Mouse (Mus musculus): ENCODE results near the gene Cryl1.

Gene Cryl1

DNA sequence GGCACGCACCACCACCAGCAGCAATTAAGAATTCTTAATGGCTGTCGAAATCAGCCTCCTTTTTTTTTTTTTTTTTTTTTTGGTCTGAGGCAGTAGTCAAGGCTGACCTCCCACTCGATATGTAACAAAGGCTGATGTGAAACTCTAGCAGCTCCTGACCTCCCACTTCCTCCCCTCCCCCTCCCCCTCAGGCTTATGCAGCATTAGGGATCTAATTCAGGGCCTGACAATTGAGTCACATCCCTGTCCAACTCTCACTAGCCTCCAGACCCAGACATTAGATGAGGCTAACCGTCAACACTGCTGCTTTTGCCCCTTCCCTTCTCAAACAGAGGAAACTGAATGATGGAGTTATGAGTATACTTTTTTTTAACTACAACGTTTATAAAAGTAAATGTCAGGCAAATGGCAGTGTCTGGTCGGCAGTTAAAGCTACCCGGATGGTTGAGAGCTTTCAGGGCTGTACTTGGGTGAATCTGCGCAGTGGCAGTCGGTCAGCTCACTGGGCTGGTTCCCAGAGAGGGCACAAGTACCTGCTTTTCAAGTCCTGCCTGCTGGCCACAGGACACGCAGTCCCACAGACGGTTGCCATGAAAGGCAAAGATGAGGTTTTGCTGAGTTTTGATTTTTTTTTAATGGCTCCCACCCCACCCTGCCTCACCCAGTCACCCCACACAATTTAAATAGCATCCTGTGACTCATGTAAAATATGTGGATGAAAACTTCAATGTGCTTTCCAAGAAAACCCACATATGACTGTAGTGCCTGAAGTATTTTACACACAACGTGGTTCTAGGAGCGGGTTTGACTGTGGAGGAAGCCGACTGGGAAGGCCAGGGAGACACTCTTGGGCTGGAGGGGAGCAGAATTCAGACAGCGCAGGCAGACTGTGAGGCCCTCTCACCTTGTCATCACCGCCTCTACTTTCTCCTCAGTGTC lies 81.4 kb downstream of the Cryl1 start:
- DNase-seq = no peak

DNA sequence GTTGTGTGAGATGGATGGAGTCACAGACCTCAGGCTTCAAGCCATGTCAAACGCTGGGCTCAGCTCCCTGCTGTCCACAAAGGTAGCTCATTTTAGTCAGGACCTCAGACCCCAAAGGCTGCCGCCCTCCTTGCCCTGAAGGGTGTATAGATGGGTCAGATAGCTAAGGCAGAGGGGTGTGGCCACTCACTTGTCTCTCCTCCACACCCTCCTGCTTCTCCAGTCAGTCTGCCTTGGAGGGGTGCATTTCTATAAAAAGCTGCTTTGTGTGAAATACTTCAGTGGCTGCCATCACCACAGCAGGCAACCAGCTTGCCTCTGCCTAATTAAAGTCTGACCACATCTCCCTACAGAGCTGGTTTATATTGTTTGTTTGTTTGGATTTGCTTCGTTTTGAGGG lies 82.4 kb downstream of the Cryl1 start:
- DNase-seq = no peak

DNA sequence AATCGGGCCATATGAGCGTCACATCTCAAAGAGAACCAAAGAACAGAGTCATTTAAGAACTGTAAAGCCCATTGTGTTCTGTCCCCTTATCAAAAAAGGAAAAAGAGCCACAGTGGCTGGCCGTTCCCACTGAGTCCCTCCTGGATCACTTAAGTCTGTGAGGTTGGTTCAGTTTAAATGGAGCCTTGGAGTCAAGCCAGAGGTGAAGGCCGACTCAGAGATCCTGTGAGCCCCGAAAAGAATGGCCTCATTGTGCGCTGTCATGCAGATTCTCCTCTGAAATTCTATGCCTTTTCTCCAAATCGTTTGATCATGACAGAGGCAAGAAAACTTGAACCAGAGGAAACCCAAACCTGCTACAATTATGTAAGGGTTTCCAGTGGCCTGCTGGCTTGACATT lies 82.8 kb downstream of the Cryl1 start:
- no peak for DNase-seq

DNA sequence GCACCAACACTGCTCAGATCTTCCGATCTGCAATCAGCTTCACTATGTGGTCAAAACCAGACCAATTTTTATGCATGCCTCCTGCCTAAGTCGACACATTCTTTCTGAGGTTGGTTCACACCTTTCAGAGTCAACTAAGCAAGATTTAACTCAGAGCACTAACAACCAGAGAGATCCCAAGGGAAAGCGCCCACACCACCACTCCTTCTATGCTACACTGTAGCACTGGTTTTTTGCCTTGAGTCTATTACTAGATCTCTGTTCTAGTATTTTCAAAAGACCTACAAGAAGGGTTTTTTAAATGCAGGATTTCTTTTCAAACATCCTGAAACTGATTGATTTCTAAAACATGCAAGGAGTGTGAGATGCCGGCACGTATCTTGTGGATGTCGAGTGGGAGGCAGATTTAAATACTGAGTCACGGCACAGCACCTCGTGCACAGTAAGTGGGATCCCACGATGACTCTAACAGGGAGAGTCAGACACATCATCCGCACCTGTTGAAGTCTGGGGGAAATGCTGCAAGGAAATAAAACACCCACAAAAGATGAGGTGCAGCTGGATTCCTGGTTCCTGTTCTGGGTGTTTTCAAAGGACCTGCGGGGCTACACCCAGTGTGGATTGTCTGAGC lies 96.6 kb downstream of the Cryl1 start:
- no peak for DNase-seq

- no peak for DNase-seq
Measured at GRCm38 (mm10) chr14:57300530-57300929, 97.8 kb downstream of the Cryl1 start.

GRCm38 (mm10) chr14:57297672-57298071 lies 100.7 kb downstream of the Cryl1 start:
- DNase-seq = no peak

DNA sequence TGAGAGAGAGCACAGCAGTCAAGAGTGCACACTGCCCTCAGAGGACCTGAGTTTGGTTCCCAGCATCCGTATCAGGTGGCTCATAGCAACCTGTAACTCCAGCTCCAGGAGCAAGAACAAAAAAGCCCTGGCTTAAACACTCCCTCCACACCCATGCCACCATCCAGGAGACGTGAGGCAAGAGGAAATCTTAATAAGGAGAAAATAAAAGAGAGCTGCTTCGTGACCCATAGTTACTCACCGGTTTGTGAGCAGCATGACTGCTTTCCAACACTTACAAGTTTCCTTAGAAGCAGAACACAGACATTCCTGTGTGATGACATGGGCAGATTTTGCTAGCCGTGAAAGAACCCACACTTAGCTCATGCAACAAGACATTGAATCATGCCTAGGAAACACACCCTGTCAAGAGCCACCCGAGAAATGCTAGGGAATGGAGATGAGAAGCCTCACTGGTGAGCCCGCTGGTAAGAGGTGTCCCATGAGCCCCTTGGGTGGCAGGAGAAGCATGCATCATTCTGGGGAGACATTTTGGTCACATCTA lies 106.9 kb downstream of the Cryl1 start:
- no peak for DNase-seq

GRCm38 (mm10) chr14:57289105-57289504 lies 109.2 kb downstream of the Cryl1 start:
- DNase-seq = no peak

DNA sequence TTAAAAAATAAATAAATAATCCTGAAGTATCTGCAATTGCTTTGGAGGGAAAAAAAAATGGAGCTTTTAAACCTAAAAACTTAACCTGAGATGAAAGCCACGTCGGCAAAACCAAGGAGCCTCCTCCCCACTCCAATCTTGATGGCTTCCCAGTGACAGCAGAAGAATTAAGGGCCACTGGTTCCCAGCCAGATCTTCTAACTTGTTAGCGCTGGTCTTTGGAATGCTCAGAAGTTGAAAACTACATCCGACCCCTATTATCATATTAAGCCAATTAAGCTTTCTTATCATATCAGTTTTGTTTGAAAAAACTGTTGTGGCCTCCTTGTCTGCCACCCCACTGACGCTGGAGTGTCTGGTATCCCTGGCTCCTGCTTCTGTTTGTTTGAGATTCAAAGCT lies 114.5 kb downstream of the Cryl1 start:
- DNase-seq = no peak

DNA sequence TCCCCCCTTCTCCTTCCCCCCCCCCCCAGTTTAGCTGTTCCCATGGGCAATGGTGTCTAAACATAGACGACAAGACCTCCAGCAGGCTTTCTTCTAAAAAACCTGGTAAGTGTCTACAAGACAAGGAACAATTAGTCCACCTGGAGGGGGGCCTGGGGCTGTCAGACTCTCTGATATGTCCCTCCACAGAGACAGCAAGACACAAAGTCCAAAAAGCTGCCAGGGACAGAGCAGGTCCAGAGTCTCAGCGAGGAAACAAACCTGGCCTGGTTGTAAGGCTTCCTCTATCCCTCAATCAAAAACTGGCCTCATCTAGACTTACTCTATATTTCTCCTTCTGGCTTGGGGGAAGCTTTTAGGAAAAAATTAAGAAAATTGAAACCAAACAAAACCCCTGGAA lies 115.7 kb downstream of the Cryl1 start:
- DNase-seq = no peak

DNA sequence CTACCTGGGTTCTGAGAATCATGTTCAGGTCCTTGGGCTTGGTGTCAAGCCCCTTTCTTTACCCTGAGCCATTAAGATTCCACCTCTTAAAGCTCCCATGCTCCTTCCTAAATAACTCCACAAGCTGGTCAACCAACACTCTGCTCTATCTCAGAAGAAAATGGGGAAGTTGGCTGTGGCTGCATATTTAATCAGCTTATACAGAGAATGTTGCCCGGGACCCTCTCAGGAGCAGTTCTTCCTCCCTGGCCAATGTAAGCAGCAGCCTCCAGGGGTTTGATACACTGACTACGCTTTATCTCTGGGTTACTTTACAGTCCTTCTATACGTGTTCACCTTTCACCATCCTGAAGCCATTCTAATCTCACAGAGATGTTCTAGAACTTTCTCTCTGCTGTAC lies 117.5 kb downstream of the Cryl1 start:
- no peak for DNase-seq

DNA sequence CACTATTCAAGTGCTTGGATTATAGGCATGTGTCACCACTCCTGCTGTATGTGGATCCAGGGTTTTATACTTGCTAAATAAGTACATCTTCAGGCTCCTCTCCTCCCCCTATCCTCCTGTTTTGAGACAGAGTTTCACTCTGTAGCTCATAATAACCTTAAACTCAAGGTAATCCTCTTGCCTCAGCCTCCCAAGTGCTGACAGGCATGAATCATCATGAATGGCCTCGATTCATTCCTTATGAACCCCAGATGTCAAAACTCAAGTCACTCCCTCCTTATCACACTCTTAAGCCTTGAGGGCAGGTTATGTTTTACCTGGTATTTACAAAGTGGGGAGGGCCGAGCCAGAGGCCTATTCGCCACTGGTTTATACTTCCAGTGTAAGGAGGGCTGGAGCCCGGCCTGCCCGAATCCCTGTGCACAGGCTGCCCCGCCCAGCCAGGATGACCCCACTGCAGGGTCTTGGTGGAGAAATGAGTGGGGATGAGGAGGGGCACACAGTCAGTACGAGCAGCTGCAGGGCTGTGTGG lies 121.8 kb downstream of the Cryl1 start:
- no peak for DNase-seq

- DNase-seq = no peak
Measured at GRCm38 (mm10) chr14:57272341-57272740, 126.0 kb downstream of the Cryl1 start.

- no peak for DNase-seq
Measured at GRCm38 (mm10) chr14:57271861-57272260, 126.5 kb downstream of the Cryl1 start.

DNA sequence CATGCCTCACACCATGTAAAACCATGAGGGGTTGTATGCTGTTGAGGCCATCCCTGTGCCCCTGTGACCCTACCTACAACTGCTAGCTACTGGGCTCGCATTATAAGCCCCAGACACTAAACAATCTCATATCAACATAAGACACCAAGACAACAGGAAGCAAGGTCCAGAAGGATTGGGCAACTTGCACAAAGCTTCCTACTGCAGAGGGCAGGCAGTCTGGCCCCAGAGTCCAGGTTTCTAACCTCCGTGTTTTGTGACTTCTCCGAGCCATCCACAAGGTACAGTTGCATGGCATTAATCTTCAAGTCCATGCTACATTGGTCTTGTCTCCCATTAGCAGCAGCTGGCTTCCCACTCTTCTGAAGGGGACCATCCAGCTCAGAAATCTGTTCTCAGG lies 129.4 kb downstream of the Cryl1 start:
- DNase-seq = no peak

DNA sequence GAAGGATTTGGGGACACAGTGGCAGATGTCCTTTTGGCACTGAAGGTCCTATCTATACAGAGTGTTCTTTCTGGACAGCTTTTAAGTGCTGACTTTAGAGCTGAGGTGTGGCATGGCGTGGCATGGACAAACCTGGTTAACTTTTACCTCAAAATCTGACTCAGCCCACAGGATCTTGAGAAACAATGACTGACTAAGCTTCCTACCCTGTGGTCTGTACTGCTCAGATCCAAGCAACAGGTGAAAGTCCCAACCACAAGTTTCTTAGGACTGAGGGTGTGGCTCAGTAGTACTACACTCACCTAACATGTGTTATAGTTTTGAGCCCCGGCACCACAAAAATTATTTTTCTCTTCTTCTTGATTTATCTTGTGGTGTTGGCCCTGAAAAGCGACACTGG lies 130.0 kb downstream of the Cryl1 start:
- no peak for DNase-seq

GRCm38 (mm10) chr14:57263943-57264342 lies 134.4 kb downstream of the Cryl1 start:
- no peak for DNase-seq

GRCm38 (mm10) chr14:57259341-57259740 lies 139.0 kb downstream of the Cryl1 start:
- no peak for DNase-seq

DNA sequence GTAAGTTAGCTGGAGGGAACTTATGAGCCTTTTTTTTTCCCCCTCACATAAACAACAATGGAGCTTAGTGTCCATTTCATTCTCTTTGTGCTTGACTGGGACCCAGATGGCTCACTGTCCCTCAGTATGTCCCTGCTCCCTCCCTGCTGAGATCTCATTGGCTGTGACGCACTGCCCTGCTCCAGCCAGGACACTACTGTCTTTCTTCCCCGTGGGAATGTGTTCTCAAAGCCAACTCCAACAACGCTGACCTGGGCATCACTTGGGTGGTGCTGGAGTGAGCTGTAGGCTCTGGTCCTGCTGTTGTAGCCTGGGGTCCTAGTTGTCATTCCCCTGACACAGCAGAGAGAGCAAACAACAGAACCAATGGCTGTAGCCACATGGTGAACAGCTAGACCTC lies 149.7 kb downstream of the Cryl1 start:
- no peak for DNase-seq

DNA sequence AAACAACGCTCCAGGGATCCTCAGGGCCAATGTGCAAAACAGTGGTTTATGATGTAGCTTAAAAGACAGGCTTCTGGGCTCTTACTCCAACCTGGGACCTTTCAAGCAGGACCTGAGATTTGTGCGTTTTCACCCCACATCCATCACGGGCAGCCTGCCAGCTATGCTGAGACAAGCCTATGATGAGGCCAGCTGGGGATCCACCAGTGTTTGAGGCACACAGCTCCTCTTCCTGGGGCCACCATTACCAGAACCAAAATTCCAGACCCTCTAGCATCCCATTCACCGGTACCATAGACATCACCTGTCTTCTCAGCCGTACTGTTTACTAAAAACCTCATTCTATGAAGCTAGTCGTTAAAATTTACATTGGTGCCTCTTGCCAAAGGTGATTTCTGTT lies 151.8 kb downstream of the Cryl1 start:
- no peak for DNase-seq

GRCm38 (mm10) chr14:57242978-57243377 lies 155.4 kb downstream of the Cryl1 start:
- DNase-seq = no peak

DNA sequence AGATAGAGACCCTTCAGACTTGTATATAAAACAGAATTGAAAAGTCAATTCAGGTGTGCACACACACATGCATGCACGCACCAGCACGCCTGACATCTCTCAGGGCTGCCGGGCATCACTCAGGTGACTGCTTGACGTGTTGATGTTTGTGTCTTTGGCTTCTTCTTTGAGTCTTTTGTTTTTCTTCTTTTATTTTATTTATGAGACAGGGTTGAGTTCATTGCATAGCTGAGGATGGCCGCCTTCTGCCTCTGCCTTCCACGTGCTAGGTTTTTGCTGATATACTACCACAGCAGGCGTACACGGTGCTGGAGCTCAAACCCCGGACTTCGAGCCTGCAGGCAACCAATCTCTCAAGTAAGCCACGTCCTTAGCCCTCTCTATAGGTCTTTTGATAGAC lies 163.1 kb downstream of the Cryl1 start:
- DNase-seq = no peak

- DNase-seq = no peak
Measured at GRCm38 (mm10) chr14:57234711-57235110, 163.6 kb downstream of the Cryl1 start.
